Mouse (Mus musculus) G1E (cell line): Measurements from ENCODE around the gene Hist1h2bq. TPM values are rescaled to one million over a fixed set of nuclear protein-coding genes. Genes with fewer than 3 reads are reported as not detected.
"Not testable (repeated sequence)": the region's sequence is repeated elsewhere in the genome, so short reads cannot be mapped to it uniquely, and the experiment has no call there.

Experiments
- ATAC-seq: 2 replicates; pipeline ENCODE4 v1.8.0; 2016; ENCODE audit warnings: mild to moderate bottlenecking; ENCODE audit not compliant: insufficient number of reproducible peaks, poor library complexity, low FRiP score, severe bottlenecking; ENCODE audit errors: extremely low read depth
- DNase-seq: peaks from one replicate; pipeline ENCODE4 v3.0.0; 2012; ENCODE audit warnings: low spot score
- H3K27me3 ChIP-seq: 2 replicates; pipeline ENCODE4 v1.6.1; 2012; ENCODE audit warnings: mild to moderate bottlenecking, low read length, inconsistent platforms; ENCODE audit not compliant: insufficient read depth
- H3K36me3 ChIP-seq: replicated peaks from 2 replicates; pipeline ENCODE3; 2012; ENCODE audit warnings: mild to moderate bottlenecking, inconsistent platforms
- H3K4me1 ChIP-seq: 2 replicates; pipeline ENCODE4 v1.6.1; 2012; ENCODE audit warnings: low read depth, low read length, inconsistent platforms, mixed read lengths; ENCODE audit not compliant: insufficient read depth
- H3K4me3 ChIP-seq: 2 replicates; pipeline ENCODE4 v1.5.1; 2012; ENCODE audit warnings: low read depth, mild to moderate bottlenecking, inconsistent platforms, low read length, moderate library complexity, mixed read lengths
- H3K9me3 ChIP-seq: replicated peaks from 2 replicates; pipeline ENCODE4 v1.6.1; 2012; ENCODE audit warnings: inconsistent platforms
- CTCF ChIP-seq: IDR thresholded peaks from 2 replicates; pipeline ENCODE4 v1.5.1; 2012; ENCODE audit warnings: low read depth, low read length, inconsistent platforms, mixed read lengths
- GATA1 ChIP-seq: IDR thresholded peaks from 2 replicates; pipeline ENCODE4 v1.6.1; 2012; ENCODE audit warnings: borderline replicate concordance, low read length, inconsistent platforms, mixed read lengths
- GATA2 ChIP-seq: IDR thresholded peaks from 2 replicates; pipeline ENCODE4 v1.6.1; 2012; ENCODE audit warnings: low read depth, low read length, inconsistent platforms, borderline replicate concordance
- POLR2AphosphoS5 ChIP-seq: IDR thresholded peaks from 2 replicates; pipeline ENCODE4 v1.6.1; 2012; ENCODE audit warnings: low read depth, low read length, inconsistent platforms; ENCODE audit not compliant: insufficient replicate concordance
- TAL1 ChIP-seq: conservative IDR thresholded peaks from 2 replicates; pipeline ENCODE4 v1.6.1; 2012; ENCODE audit warnings: low read depth, low read length, inconsistent platforms, mixed read lengths
- polyA plus RNA-seq: library from polyadenylated mRNA; stranded (reverse); fragments of >175 nt; gene quantifications from 2 replicates; pipeline ENCODE4 v1.2.3, GENCODE M21; 2012
- total RNA-seq, 2 experiments: library from RNA; stranded (forward) in 1 of 2; stranded (reverse) in 1 of 2; fragments of 200-1000 nt in 1 of 2; fragments of >200 nt in 1 of 2; fragmentation: Nextera tagmentation in 1 of 2; gene quantifications; 2 replicates each; pipeline ENCODE4 v1.2.3; 2014 to 2017

Hist1h2bq gene
- 1,081 and 1,195 TPM in 2 replicates for total RNA-seq (2014; fragmentation: Nextera tagmentation)
- 921 and 1,023 TPM in 2 replicates for total RNA-seq (2017)
- polyA plus RNA-seq = 5.1 and 26.9 TPM in 2 replicates

DNA sequence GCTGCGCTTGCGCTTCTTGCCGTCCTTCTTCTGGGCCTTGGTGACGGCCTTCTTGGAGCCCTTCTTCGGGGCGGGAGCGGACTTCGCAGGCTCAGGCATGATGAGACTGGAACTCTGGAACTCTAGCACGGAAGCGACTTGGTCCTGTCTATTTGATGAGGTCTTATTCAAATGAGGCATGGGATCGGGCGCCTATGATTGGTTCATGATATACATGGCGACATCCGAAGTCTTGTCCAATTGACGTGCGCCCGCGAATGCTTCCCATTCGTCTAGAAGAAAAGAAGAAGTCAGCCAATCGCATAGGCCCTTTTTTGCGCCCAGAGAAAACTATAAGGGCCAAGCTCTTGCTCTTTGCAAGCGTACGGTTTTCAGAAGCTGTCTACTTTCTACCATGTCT lies at the start of gene Hist1h2bq, which contains the start of gene Hist1h2ao:
Hist1h2bq (minus strand) TSS at position 125 of the 400 bp plus-strand sequence.
Hist1h2ao (plus strand) TSS at position 393 of the 400 bp plus-strand sequence.
- H3K27me3 ChIP-seq, H3K9me3 ChIP-seq, H3K4me1 ChIP-seq, DNase-seq, H3K4me3 ChIP-seq, H3K36me3 ChIP-seq: not testable (repeated sequence)
- peak; percentile 83 for ATAC-seq

GRCm38 (mm10) chr13:21855698-21856162 lies 45.7 kb upstream of the Hist1h2bq start:
- Histone ChIP-seq H3K27me3 (peaks cover 12% of the 10 kb centered on the region), H3K36me3 (no peaks in the 10 kb centered on the region), H3K4me1 (peaks cover 6% of the 10 kb centered on the region; the same call in 1 of the 2 replicates), H3K4me3 (peak overlapping the region; percentile 68), H3K9me3 (no peaks in the 10 kb centered on the region)
- TF ChIP-seq POLR2AphosphoS5 (no peak), TAL1 (no peak), GATA2 (no peak), GATA1 (no peak), CTCF (no peak)
- no peak; the same call in 1 of the 2 replicates for ATAC-seq
- DNase-seq = no peak

GRCm38 (mm10) chr13:21855146-21855545 lies 45.1 kb upstream of the Hist1h2bq start:
- DNase-seq (no peak), ATAC-seq (peak; percentile 34; the same call in 1 of the 2 replicates)
- H3K4me1 ChIP-seq = peaks cover 6% of the 10 kb centered on the region; the same call in 1 of the 2 replicates
- no peaks in the 10 kb centered on the region for H3K9me3 ChIP-seq
- peaks cover 12% of the 10 kb centered on the region for H3K27me3 ChIP-seq
- TF ChIP-seq GATA1 (no peak), CTCF (no peak), TAL1 (no peak), GATA2 (no peak), POLR2AphosphoS5 (no peak)
- H3K36me3 ChIP-seq = no peaks in the 10 kb centered on the region
- peak overlapping the region; percentile 68; the same call in 1 of the 2 replicates for H3K4me3 ChIP-seq

GRCm38 (mm10) chr13:21852215-21852945 lies 42.4 kb upstream of the Hist1h2bq start:
- ATAC-seq (no peak), DNase-seq (no peak)
- no peaks in the 10 kb centered on the region for H3K36me3 ChIP-seq
- no peaks in the 10 kb centered on the region for H3K9me3 ChIP-seq
- no peak overlapping the region for H3K4me3 ChIP-seq
- peaks cover 4% of the 10 kb centered on the region; the same call in 1 of the 2 replicates for H3K4me1 ChIP-seq
- TF ChIP-seq CTCF (no peak), GATA2 (no peak), TAL1 (no peak), POLR2AphosphoS5 (no peak), GATA1 (no peak)
- peaks cover 8% of the 10 kb centered on the region for H3K27me3 ChIP-seq

DNA sequence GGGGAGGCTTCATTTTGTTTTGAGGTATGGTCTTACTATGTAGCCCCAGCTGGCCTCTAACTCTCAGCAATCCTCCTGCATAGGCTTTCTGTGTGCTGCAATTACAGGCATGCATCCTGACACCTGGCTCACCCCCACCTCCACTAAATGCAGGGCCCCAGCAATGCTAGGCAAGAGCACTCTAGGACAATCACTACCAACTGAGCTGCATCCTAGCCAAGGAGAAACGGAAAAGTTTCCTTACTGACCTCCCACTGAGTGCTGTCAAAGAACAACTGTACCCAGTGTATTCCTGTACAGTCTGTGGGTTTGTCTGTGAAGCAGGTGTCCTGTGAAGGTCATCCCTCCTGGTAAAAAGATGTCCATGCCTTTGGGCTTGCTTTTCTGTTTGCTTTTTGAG lies 40.7 kb upstream of the Hist1h2bq start:
- ATAC-seq, H3K4me3 ChIP-seq, DNase-seq, H3K4me1 ChIP-seq, H3K36me3 ChIP-seq, H3K9me3 ChIP-seq, H3K27me3 ChIP-seq: not testable (repeated sequence)

DNA sequence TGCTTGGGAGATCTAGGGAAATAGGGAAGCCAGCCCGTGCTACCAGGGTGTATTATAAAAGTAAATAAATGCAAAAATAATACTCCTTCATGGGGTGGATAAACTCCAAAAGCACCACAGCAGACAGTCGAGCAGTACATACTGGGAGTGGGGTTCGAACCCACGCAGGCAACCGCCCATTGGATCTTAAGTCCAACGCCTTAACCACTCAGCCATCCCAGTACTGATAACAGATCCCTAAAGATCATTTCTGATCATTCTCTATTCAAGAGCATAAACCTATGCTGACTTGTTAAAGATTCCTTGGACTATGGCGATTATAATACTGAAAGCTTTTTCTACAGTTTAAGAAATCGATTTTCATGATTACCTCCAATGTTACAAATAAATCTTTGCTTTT lies 37.9 kb upstream of the Hist1h2bq start:
- DNase-seq (no peak), ATAC-seq (no peak)
- TF ChIP-seq TAL1 (no peak), POLR2AphosphoS5 (no peak), CTCF (no peak), GATA2 (no peak), GATA1 (no peak)
- no peaks in the 10 kb centered on the region for H3K36me3 ChIP-seq
- peaks cover 6% of the 10 kb centered on the region for H3K27me3 ChIP-seq
- H3K4me3 ChIP-seq = no peak overlapping the region
- 0 out of 2 replicates have a peak, but pooled peaks cover 2% of the 10 kb centered on the region for H3K4me1 ChIP-seq
- H3K9me3 ChIP-seq = no peaks in the 10 kb centered on the region

GRCm38 (mm10) chr13:21846356-21846755 lies 36.4 kb upstream of the Hist1h2bq start:
- H3K36me3 ChIP-seq, H3K4me1 ChIP-seq, DNase-seq, H3K27me3 ChIP-seq, H3K9me3 ChIP-seq, ATAC-seq, H3K4me3 ChIP-seq: not testable (repeated sequence)

DNA sequence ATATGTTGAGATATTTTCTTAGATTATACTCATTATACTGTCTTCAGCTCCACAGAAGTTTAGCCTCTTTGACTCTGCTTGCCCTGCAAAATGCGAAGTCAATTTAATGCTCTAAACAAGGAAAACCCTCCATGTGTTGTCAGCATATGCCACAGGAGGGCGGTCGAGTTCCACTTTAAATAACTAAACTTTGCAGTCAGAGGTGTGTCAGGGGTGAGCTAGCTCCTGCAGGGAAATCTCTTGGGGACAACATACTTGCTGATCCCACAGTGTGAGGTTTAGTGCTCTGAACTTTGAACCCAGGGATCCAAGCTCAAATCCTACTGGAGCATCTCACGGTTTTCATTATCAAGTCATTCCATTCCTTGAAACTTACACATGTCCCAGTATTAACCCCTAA lies 30.5 kb upstream of the Hist1h2bq start:
- not testable (repeated sequence) for DNase-seq, H3K27me3 ChIP-seq, H3K4me1 ChIP-seq, H3K4me3 ChIP-seq, H3K36me3 ChIP-seq, H3K9me3 ChIP-seq
- ATAC-seq = peak; percentile 60

DNA sequence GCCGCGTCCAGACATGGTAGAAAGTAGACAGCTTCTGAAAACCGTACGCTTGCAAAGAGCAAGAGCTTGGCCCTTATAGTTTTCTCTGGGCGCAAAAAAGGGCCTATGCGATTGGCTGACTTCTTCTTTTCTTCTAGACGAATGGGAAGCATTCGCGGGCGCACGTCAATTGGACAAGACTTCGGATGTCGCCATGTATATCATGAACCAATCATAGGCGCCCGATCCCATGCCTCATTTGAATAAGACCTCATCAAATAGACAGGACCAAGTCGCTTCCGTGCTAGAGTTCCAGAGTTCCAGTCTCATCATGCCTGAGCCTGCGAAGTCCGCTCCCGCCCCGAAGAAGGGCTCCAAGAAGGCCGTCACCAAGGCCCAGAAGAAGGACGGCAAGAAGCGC lies 23.5 kb upstream of the Hist1h2bq start, which contains the start of the genes Hist1h2ap and Hist1h2br:
Hist1h2ap (minus strand) TSS at position 47 of the 400 bp plus-strand sequence.
Hist1h2br (plus strand) TSS at position 283 of the 400 bp plus-strand sequence.
- not testable (repeated sequence) for H3K36me3 ChIP-seq, H3K27me3 ChIP-seq, H3K4me1 ChIP-seq, H3K4me3 ChIP-seq, DNase-seq, H3K9me3 ChIP-seq
- peak; percentile 82 for ATAC-seq
